Mouse (Mus musculus) embryonic facial prominence, embryonic 11.5 days (tissue): ENCODE data around the gene Tmem243. TPM values are rescaled to one million over a fixed set of nuclear protein-coding genes. Genes with fewer than 3 reads are reported as not detected.

Experiments used
- ATAC-seq: fragments of 200-750 bp; cut with Nextera tagmentation; replicated peaks from 2 replicates; pipeline ENCODE4 v1.8.0; 2017; ENCODE audit warnings: low read depth; ENCODE audit not compliant: insufficient number of reproducible peaks, low FRiP score, low TSS enrichment
- DNase-seq: peaks from one replicate; pipeline ENCODE4 v3.0.0-alpha.2; 2015; ENCODE audit warnings: low spot score
- H3K27ac ChIP-seq: fragments of 300-500 bp; sonication (generic); replicated peaks from 2 replicates; pipeline ENCODE4 v1.5.1; 2014; ENCODE audit warnings: mild to moderate bottlenecking, low read depth, low read length, control low read depth
- H3K27me3 ChIP-seq: fragments of 300-500 bp; sonication (generic); 2 replicates; pipeline ENCODE4 v1.6.1; 2014; ENCODE audit warnings: mild to moderate bottlenecking, low read length, moderate library complexity, mixed read lengths; ENCODE audit not compliant: control insufficient read depth, insufficient read depth
- H3K36me3 ChIP-seq: fragments of 300-500 bp; sonication (generic); replicated peaks from 2 replicates; pipeline ENCODE4 v1.6.1; 2014; ENCODE audit warnings: low read depth, mild to moderate bottlenecking, low read length, moderate library complexity, mixed read lengths; ENCODE audit not compliant: control insufficient read depth, insufficient read depth
- H3K4me1 ChIP-seq: fragments of 300-500 bp; sonication (generic); 2 replicates; pipeline ENCODE4 v1.6.1; 2014; ENCODE audit warnings: low read length, mixed read lengths; ENCODE audit not compliant: control insufficient read depth, insufficient read depth
- H3K4me2 ChIP-seq: fragments of 300-500 bp; sonication (generic); 2 replicates; pipeline ENCODE4 v1.6.1; 2014; ENCODE audit warnings: low read depth, mild to moderate bottlenecking, control low read depth, low read length, moderate library complexity
- H3K4me3 ChIP-seq: fragments of 300-500 bp; sonication (generic); 2 replicates; pipeline ENCODE4 v1.5.1; 2014; ENCODE audit warnings: low read depth, low read length, control low read depth
- H3K9ac ChIP-seq: fragments of 300-500 bp; sonication (generic); replicated peaks from 2 replicates; pipeline ENCODE4 v1.6.1; 2014; ENCODE audit warnings: mild to moderate bottlenecking, control low read depth, low read length
- H3K9me3 ChIP-seq: fragments of 300-500 bp; sonication (generic); replicated peaks from 2 replicates; pipeline ENCODE4 v1.6.1; 2016; ENCODE audit warnings: mild to moderate bottlenecking, low read length, inconsistent platforms, mixed read lengths; ENCODE audit not compliant: control insufficient read depth
- WGBS: fragments of 180-500 bp; shearing (Covaris S2); extraction: QIAGEN DNeasy Blood & Tissue Kit; methylation state at CpG from one replicate; pipeline ENCODE4 v1.1.7; 2014; 5-methylcytosine and 5-hydroxymethylcytosine counted together
- polyA plus RNA-seq: library from polyadenylated mRNA; unstranded; fragments of >200 nt; fragmentation: Nextera tagmentation; extraction: Ambion mirVana; gene quantifications from 2 replicates; pipeline ENCODE4 v1.2.1, GENCODE M21; 2014

Tmem243 gene
- polyA plus RNA-seq, 1 experiment from 2014 or later: 17.1 TPM

GRCm38 (mm10) chr5:9093490-9093889 is 7.0 kb upstream of the Tmem243 start:
- 82% methylated on average over 4 of the region's 4 CpGs for WGBS
- no peak overlapping the region for H3K9ac ChIP-seq
- H3K9me3 ChIP-seq: no peaks in the 10 kb centered on the region
- no peaks in the 10 kb centered on the region for H3K27me3 ChIP-seq
- H3K36me3 ChIP-seq: no peaks in the 10 kb centered on the region
- H3K4me2 ChIP-seq: no peak overlapping the region
- no peak overlapping the region for H3K4me3 ChIP-seq
- no peak for DNase-seq
- no peaks in the 10 kb centered on the region for H3K4me1 ChIP-seq
- ATAC-seq: no peak
- no peak overlapping the region for H3K27ac ChIP-seq

- under 1% methylated on average over 66 of the region's 83 CpGs for WGBS
- DNase-seq: peak; percentile 64
- ATAC-seq: peak; percentile 70
- no peak overlapping the region for H3K27ac ChIP-seq
- no peaks in the 10 kb centered on the region for H3K4me1 ChIP-seq
- H3K9ac ChIP-seq: peak overlapping the region; percentile 81
- H3K9me3 ChIP-seq: no peaks in the 10 kb centered on the region
- H3K36me3 ChIP-seq: no peaks in the 10 kb centered on the region
- peak overlapping the region; percentile 92 for H3K4me2 ChIP-seq
- peak overlapping the region; percentile 85 for H3K4me3 ChIP-seq
- peaks cover 6% of the 10 kb centered on the region for H3K27me3 ChIP-seq
Observed at GRCm38 (mm10) chr5:9100849-9101801, 657 bp downstream of the Tmem243 start.

GRCm38 (mm10) chr5:9102696-9103095 is 2.2 kb downstream of the Tmem243 start:
- DNase-seq: no peak
- H3K4me1 ChIP-seq: no peaks in the 10 kb centered on the region
- no peaks in the 10 kb centered on the region for H3K36me3 ChIP-seq
- H3K9ac ChIP-seq: no peak overlapping the region
- 93% methylated on average over 2 of the region's 2 CpGs for WGBS
- H3K27me3 ChIP-seq: peaks cover 6% of the 10 kb centered on the region
- H3K9me3 ChIP-seq: no peaks in the 10 kb centered on the region
- no peak overlapping the region for H3K4me3 ChIP-seq
- no peak overlapping the region for H3K4me2 ChIP-seq
- ATAC-seq: no peak
- H3K27ac ChIP-seq: no peak overlapping the region

- Histone ChIP-seq H3K36me3 (no peaks in the 10 kb centered on the region), H3K27ac (no peak overlapping the region), H3K27me3 (peaks cover 6% of the 10 kb centered on the region), H3K4me1 (no peaks in the 10 kb centered on the region), H3K9me3 (no peaks in the 10 kb centered on the region), H3K4me3 (no peak overlapping the region), H3K9ac (no peak overlapping the region), H3K4me2 (no peak overlapping the region)
- no peak for ATAC-seq
- 92% methylated on average over 8 of the region's 8 CpGs for WGBS
- no peak for DNase-seq
Observed at GRCm38 (mm10) chr5:9103958-9104357, 3.5 kb downstream of the Tmem243 start.

GRCm38 (mm10) chr5:9106806-9107205 is 6.3 kb downstream of the Tmem243 start:
- Histone ChIP-seq H3K27ac (no peak overlapping the region), H3K9ac (no peak overlapping the region), H3K4me3 (no peak overlapping the region), H3K36me3 (no peaks in the 10 kb centered on the region), H3K9me3 (no peaks in the 10 kb centered on the region), H3K4me2 (no peak overlapping the region), H3K4me1 (no peaks in the 10 kb centered on the region), H3K27me3 (peaks cover 6% of the 10 kb centered on the region)
- no peak for DNase-seq
- no peak for ATAC-seq
- WGBS: 80% methylated on average over 6 of the region's 6 CpGs

- Histone ChIP-seq H3K9ac (no peak overlapping the region), H3K4me2 (no peak overlapping the region), H3K36me3 (no peaks in the 10 kb centered on the region), H3K27me3 (no peaks in the 10 kb centered on the region), H3K9me3 (no peaks in the 10 kb centered on the region), H3K4me3 (no peak overlapping the region), H3K4me1 (no peaks in the 10 kb centered on the region), H3K27ac (no peak overlapping the region)
- DNase-seq: no peak
- 79% methylated on average over 8 of the region's 8 CpGs for WGBS
- ATAC-seq: no peak
Observed at GRCm38 (mm10) chr5:9107296-9108089, 7.0 kb downstream of the Tmem243 start.

GRCm38 (mm10) chr5:9108490-9108889 is 8.0 kb downstream of the Tmem243 start:
- Histone ChIP-seq H3K27me3 (no peaks in the 10 kb centered on the region), H3K4me3 (no peak overlapping the region), H3K4me2 (no peak overlapping the region), H3K4me1 (no peaks in the 10 kb centered on the region), H3K9ac (no peak overlapping the region), H3K27ac (no peak overlapping the region), H3K9me3 (no peaks in the 10 kb centered on the region), H3K36me3 (no peaks in the 10 kb centered on the region)
- ATAC-seq: no peak
- WGBS: 90% methylated on average over 5 of the region's 5 CpGs
- DNase-seq: no peak

- Histone ChIP-seq H3K9ac (no peak overlapping the region), H3K27ac (no peak overlapping the region), H3K36me3 (no peaks in the 10 kb centered on the region), H3K9me3 (no peaks in the 10 kb centered on the region), H3K4me3 (no peak overlapping the region), H3K4me1 (no peaks in the 10 kb centered on the region), H3K4me2 (no peak overlapping the region), H3K27me3 (no peaks in the 10 kb centered on the region)
- no peak for ATAC-seq
- DNase-seq: no peak
Observed at GRCm38 (mm10) chr5:9109582-9109981, 9.1 kb downstream of the Tmem243 start.
